Mouse (Mus musculus): ENCODE measurements around the gene Dtd1. TPM values are rescaled to one million over a fixed set of nuclear protein-coding genes. Genes with fewer than 3 reads are reported as not detected.

The Dtd1 gene
- polyA plus RNA-seq, 1 experiment from 2014 or later = 45.8 TPM

DNA sequence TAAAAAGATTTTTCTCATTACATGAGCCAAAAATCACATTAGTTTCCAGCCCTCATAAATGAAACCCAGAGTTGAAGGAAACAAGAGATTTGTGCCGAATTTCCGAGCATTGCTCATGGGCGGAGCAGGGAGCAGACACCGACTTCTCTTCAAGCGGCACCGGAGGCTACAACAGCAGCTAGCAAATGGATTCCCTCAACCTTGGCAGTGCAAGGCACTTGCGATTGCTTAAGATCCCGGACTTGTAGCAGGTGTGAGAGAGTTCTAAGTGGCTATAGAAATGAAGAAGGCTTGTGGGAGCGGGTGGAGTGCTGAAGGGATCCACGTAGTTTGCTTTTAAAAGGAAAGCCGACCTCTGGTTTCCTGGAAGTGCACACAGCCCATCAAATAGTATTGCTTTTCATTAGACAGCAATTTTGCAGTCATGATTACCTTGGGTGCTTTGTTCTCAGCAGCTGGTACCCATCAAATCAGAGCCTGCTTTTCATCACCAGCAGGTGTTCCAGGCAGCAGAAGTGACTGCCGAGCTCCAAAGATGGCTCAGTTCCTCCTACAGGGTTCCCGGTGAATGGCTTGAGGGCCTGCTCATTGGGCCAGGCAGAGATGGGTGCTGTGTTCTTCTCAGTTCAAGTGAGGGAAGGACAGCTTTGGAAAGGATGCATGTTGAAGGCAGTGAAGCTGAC, 77.0 kb downstream of the Dtd1 start:
- no peaks in the 10 kb centered on the region for H3K27me3 ChIP-seq
- ChIA-PET CTCF (no interaction called here), POLR2A (no interaction called here)
- in situ Hi-C loops (cut with MboI; ENCODE audit: low pct_unique_long_range_greater_than_20kb) = no loop called here
- no peak for TF ChIP-seq CTCF (IDR thresholded peaks at IDR 0.05)
- ATAC-seq (no peak), DNase-seq (ENCODE audit: low read depth, low spot score) (no peak)

- CTCF ChIA-PET = interaction anchor here (1.1 kb wide), 1 partner anchor 11 kb away, joined by 3 read pairs; no protein-coding TSS in a partner anchor
- DNase-seq (ENCODE audit: low read depth, low spot score) (no peak), ATAC-seq (no peak)
- H3K27me3 ChIP-seq = no peaks in the 10 kb centered on the region
- in situ Hi-C loops (cut with MboI; ENCODE audit: low pct_unique_long_range_greater_than_20kb) = no loop called here
- POLR2A ChIA-PET = no interaction called here
- TF ChIP-seq CTCF (IDR thresholded peaks at IDR 0.05) = no peak
Measured at GRCm38 (mm10) chr2:144677229-144677571, 77.5 kb downstream of the Dtd1 start.

DNA sequence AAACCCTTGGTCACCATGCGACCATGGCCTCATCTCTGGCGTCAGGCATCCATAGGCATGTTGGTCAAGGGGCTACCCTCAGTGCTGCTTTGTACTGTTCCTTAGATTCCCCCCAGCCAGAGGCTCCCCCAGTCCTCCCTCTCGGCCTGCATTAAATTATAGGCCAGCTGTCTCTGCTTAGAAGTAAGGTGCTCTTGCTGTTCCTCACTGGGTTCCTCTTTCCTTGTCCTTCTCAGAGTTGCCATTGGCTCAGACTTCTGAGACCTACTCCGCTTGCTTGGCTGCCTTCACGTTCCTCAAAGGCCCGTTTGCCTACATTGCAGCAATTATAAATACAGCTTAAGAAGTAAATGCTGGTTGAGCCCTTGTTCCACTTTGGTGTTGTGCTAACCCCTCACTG, 79.1 kb downstream of the Dtd1 start:
- in situ Hi-C loops (cut with MboI; ENCODE audit: low pct_unique_long_range_greater_than_20kb) = no loop called here
- ATAC-seq = no peak
- CTCF ChIA-PET = no interaction called here
- no peak for DNase-seq (ENCODE audit: low read depth, low spot score)
- POLR2A ChIA-PET = no interaction called here
- H3K27me3 ChIP-seq = no peaks in the 10 kb centered on the region
- TF ChIP-seq CTCF (IDR thresholded peaks at IDR 0.05) = no peak

DNA sequence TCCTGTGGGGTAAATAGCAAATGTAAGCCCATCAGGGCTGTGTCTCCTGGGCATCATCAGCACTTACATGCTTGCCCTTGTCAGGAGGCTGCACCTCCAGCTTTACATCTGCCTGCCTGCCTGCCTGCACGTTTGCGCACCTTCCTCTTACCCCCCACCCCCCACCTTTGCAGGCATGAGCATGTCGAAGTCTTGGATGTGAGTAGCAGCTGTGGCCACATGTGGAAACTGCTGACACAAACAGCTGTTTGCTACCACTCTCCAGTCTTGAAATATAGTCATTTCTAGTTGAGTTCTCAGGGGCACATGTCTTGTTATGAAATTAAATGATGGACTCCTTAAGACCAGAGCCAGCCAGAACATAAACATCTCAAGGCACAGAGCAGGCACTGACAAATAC, 79.7 kb downstream of the Dtd1 start:
- ChIA-PET POLR2A (no interaction called here), CTCF (no interaction called here)
- no peak for DNase-seq (ENCODE audit: low read depth, low spot score)
- H3K27me3 ChIP-seq = no peaks in the 10 kb centered on the region
- ATAC-seq = no peak
- in situ Hi-C loops (cut with MboI; ENCODE audit: low pct_unique_long_range_greater_than_20kb) = no loop called here
- TF ChIP-seq CTCF (IDR thresholded peaks at IDR 0.05) = no peak

DNA sequence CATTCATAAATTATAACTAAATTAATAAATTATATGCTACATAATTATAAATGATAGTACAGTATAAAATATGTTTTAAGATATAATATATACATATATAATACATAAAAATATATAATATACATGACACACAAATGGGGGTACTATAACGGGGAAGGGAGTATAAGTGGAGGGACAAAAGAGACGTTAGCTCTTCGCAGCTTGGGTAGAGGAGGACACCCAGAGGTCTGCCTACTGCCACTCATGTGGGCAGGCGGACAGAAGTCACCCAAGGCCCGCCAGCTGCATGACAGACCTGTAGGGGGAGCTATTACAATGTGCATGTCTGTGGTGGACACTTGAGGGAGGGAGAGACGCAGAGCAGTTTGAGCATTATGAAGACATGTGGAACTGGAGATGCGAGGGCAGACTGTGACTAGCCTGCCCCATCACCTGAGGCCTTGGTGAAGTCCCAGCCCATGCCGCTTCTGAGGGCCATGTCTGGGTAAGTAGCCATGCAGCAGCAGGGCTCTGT, 92.6 kb downstream of the Dtd1 start:
- TF ChIP-seq CTCF (IDR thresholded peaks at IDR 0.05) = peak; percentile 56
- DNase-seq (ENCODE audit: low read depth, low spot score) = no peak
- no peak for ATAC-seq
- in situ Hi-C loops (cut with MboI; ENCODE audit: low pct_unique_long_range_greater_than_20kb) = no loop called here
- ChIA-PET POLR2A (no interaction called here), CTCF (interaction anchor here (0.6 to 1.4 kb wide), 3 partner anchors 13 to 32 kb away, joined by 3 read pairs; no protein-coding TSS in a partner anchor)
- no peaks in the 10 kb centered on the region for H3K27me3 ChIP-seq

DNA sequence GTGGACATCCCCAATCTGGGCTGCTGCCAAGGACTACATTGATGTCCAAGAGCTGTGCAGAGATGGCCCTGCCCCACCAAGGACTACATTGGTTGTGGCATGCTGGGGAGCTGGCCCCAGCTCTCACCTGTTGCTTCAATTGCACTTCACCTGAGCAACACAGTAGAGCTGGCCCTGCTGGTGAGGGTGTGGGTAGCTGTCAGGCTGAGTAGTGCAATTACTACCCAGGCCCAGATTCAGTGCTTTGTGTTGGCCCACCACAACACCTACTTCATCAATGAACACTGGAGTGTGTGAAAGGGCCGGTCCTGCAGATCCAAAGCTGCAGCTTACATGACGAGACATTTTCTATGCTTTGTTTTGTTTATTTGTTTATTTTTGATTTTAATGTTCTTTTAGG, 93.1 kb downstream of the Dtd1 start:
- ATAC-seq = no peak
- CTCF ChIA-PET = interaction anchor here (0.8 to 1.4 kb wide), 2 partner anchors 13 to 32 kb away, joined by 3 read pairs; no protein-coding TSS in a partner anchor
- in situ Hi-C loops (cut with MboI; ENCODE audit: low pct_unique_long_range_greater_than_20kb) = no loop called here
- TF ChIP-seq CTCF (IDR thresholded peaks at IDR 0.05) = no peak
- no peaks in the 10 kb centered on the region for H3K27me3 ChIP-seq
- no peak for DNase-seq (ENCODE audit: low read depth, low spot score)
- POLR2A ChIA-PET = no interaction called here

GRCm38 (mm10) chr2:144694923-144695322, 95.2 kb downstream of the Dtd1 start:
- DNase-seq (ENCODE audit: low read depth, low spot score) = no peak
- TF ChIP-seq CTCF (IDR thresholded peaks at IDR 0.05) = no peak
- ChIA-PET CTCF (no interaction called here), POLR2A (no interaction called here)
- in situ Hi-C loops (cut with MboI; ENCODE audit: low pct_unique_long_range_greater_than_20kb) = no loop called here
- no peak for ATAC-seq
- no peaks in the 10 kb centered on the region for H3K27me3 ChIP-seq

- ATAC-seq = no peak
- H3K27me3 ChIP-seq = no peaks in the 10 kb centered on the region
- in situ Hi-C loops (cut with MboI; ENCODE audit: low pct_unique_long_range_greater_than_20kb) = no loop called here
- DNase-seq (ENCODE audit: low read depth, low spot score) = no peak
- ChIA-PET POLR2A (interaction anchor here (1.7 kb wide), 1 partner anchor 12 kb away, joined by 3 read pairs; no protein-coding TSS in a partner anchor), CTCF (no interaction called here)
- TF ChIP-seq CTCF (IDR thresholded peaks at IDR 0.05) = no peak
Measured at GRCm38 (mm10) chr2:144698046-144698445, 98.3 kb downstream of the Dtd1 start.

DNA sequence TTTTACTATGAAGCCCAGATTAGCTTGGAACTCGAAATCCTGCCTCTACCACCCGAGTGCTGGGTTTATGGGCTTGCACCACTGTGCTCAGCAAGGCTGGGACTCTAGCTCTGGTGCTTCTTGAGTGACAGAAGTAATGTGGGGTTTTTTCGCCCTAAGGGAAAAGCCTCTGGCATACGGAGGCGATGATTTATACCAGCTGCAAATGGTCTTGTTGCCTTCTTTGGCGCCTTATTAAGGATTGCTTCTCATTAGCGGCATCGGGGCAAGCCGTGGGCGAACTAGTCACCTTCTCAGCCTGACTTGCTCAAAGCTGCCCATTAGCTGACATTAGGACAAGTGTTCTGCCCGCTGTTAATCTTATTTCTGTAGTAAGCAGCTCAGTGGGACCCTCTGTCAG, 100.9 kb downstream of the Dtd1 start:
- ChIA-PET POLR2A (no interaction called here), CTCF (interaction anchor here (0.9 to 1.9 kb wide), 3 partner anchors 9 to 22 kb away, joined by 3 to 7 read pairs (median 4); no protein-coding TSS in a partner anchor)
- ATAC-seq (no peak), DNase-seq (ENCODE audit: low read depth, low spot score) (no peak)
- no peak for TF ChIP-seq CTCF (IDR thresholded peaks at IDR 0.05)
- in situ Hi-C loops (cut with MboI; ENCODE audit: low pct_unique_long_range_greater_than_20kb) = no loop called here
- H3K27me3 ChIP-seq = no peaks in the 10 kb centered on the region

- no peaks in the 10 kb centered on the region for H3K27me3 ChIP-seq
- ChIA-PET POLR2A (no interaction called here), CTCF (interaction anchor here (0.9 to 1.3 kb wide), 2 partner anchors 12 to 21 kb away, joined by 3 to 4 read pairs; no protein-coding TSS in a partner anchor)
- DNase-seq (ENCODE audit: low read depth, low spot score) = no peak
- ATAC-seq = no peak
- in situ Hi-C loops (cut with MboI; ENCODE audit: low pct_unique_long_range_greater_than_20kb) = no loop called here
- TF ChIP-seq CTCF (IDR thresholded peaks at IDR 0.05) = peak; percentile 30
Measured at GRCm38 (mm10) chr2:144701415-144702149, 101.9 kb downstream of the Dtd1 start.

- in situ Hi-C loops (cut with MboI; ENCODE audit: low pct_unique_long_range_greater_than_20kb) = no loop called here
- no peak for TF ChIP-seq CTCF (IDR thresholded peaks at IDR 0.05)
- POLR2A ChIA-PET = interaction anchor here (1.0 kb wide), 1 partner anchor 11 kb away, joined by 3 read pairs; no protein-coding TSS in a partner anchor
Measured at GRCm38 (mm10) chr2:144709285-144709684, 109.6 kb downstream of the Dtd1 start.

More at GRCm38 (mm10) chr2:144709285-144709684, 109.6 kb downstream of the Dtd1 start:
- ATAC-seq = no peak
- no peak for DNase-seq (ENCODE audit: low read depth, low spot score)
- CTCF ChIA-PET = interaction anchor here (2.0 kb wide), 1 partner anchor 10 kb away, joined by 7 read pairs; no protein-coding TSS in a partner anchor
- H3K27me3 ChIP-seq = no peaks in the 10 kb centered on the region

Data from Patski (cell line).